Mouse (Mus musculus): ENCODE measurements at regions not wholly inside any gene's neighbourhood (a gene's known extent, or its start where the extent isn't known, plus 50 kb on each side); places are given as distances from the start of the nearest gene placed in this dataset.

GRCm38 (mm10) chr13:70015183-70015582 is 213.0 kb downstream of the Med10 start:
- H3K36me3 ChIP-seq: no peaks in the 10 kb centered on the region
- H3K4me1 ChIP-seq: no peaks in the 10 kb centered on the region
- H3K9me3 ChIP-seq (replicated peaks): no peaks in the 10 kb centered on the region
- no peak overlapping the region for H3K27ac ChIP-seq (replicated peaks)
- 37% methylated on average over 4 of the region's 4 CpGs for WGBS
- ATAC-seq (ENCODE audit: low FRiP score): no peak
- H3K4me2 ChIP-seq: no peak overlapping the region
- H3K27me3 ChIP-seq (replicated peaks): no peaks in the 10 kb centered on the region
- no peak overlapping the region for H3K9ac ChIP-seq (replicated peaks)
- H3K4me3 ChIP-seq (replicated peaks): no peak overlapping the region

GRCm38 (mm10) chr13:70017535-70017934 is 215.3 kb downstream of the Med10 start:
- H3K9me3 ChIP-seq (replicated peaks): no peaks in the 10 kb centered on the region
- 83% methylated on average over 5 of the region's 5 CpGs for whole genome bisulfite sequencing
- H3K4me3 ChIP-seq (replicated peaks): no peak overlapping the region
- H3K4me2 ChIP-seq: no peak overlapping the region
- H3K27ac ChIP-seq (replicated peaks): no peak overlapping the region
- ATAC-seq (ENCODE audit: low FRiP score): no peak
- no peaks in the 10 kb centered on the region for H3K36me3 ChIP-seq
- H3K9ac ChIP-seq (replicated peaks): no peak overlapping the region
- no peaks in the 10 kb centered on the region for H3K4me1 ChIP-seq
- no peaks in the 10 kb centered on the region for H3K27me3 ChIP-seq (replicated peaks)

- 11% methylated on average over 7 of the region's 7 CpGs for WGBS
- no peak overlapping the region for H3K27ac ChIP-seq (replicated peaks)
- no peak for ATAC-seq (ENCODE audit: low FRiP score)
These were observed 218.0 kb downstream of the Med10 start for GRCm38 (mm10) chr13:70019999-70020838.

GRCm38 (mm10) chr13:70033249-70033648 is 231.1 kb downstream of the Med10 start:
- ATAC-seq (ENCODE audit: low FRiP score): no peak
- Histone ChIP-seq H3K27me3 (replicated peaks) (no peaks in the 10 kb centered on the region), H3K36me3 (no peaks in the 10 kb centered on the region), H3K9me3 (replicated peaks) (no peaks in the 10 kb centered on the region), H3K9ac (replicated peaks) (no peak overlapping the region), H3K4me1 (peaks cover 5% of the 10 kb centered on the region), H3K4me3 (replicated peaks) (no peak overlapping the region), H3K4me2 (no peak overlapping the region), H3K27ac (replicated peaks) (no peak overlapping the region)
- WGBS: 70% methylated on average over 6 of the region's 6 CpGs

More at GRCm38 (mm10) chr13:70019999-70020838, 218.0 kb downstream of the Med10 start:
- Histone ChIP-seq H3K27me3 (replicated peaks) (no peaks in the 10 kb centered on the region), H3K9ac (replicated peaks) (no peak overlapping the region), H3K9me3 (replicated peaks) (no peaks in the 10 kb centered on the region), H3K4me2 (no peak overlapping the region), H3K4me3 (replicated peaks) (no peak overlapping the region), H3K36me3 (no peaks in the 10 kb centered on the region), H3K4me1 (no peaks in the 10 kb centered on the region)

GRCm38 (mm10) chr13:70033763-70034162 is 231.6 kb downstream of the Med10 start:
- H3K4me1 ChIP-seq: peaks cover 10% of the 10 kb centered on the region
- 46% methylated on average over 4 of the region's 4 CpGs for WGBS
- no peak overlapping the region for H3K27ac ChIP-seq (replicated peaks)
- H3K9ac ChIP-seq (replicated peaks): no peak overlapping the region
- H3K27me3 ChIP-seq (replicated peaks): no peaks in the 10 kb centered on the region
- H3K9me3 ChIP-seq (replicated peaks): no peaks in the 10 kb centered on the region
- H3K36me3 ChIP-seq: no peaks in the 10 kb centered on the region
- ATAC-seq (ENCODE audit: low FRiP score): no peak
- no peak overlapping the region for H3K4me2 ChIP-seq
- H3K4me3 ChIP-seq (replicated peaks): no peak overlapping the region

GRCm38 (mm10) chr13:70037985-70038667 is 235.9 kb downstream of the Med10 start:
- ATAC-seq (ENCODE audit: low FRiP score): peak; percentile 61; the same call in 1 of the 2 replicates
- no peak overlapping the region for H3K9ac ChIP-seq (replicated peaks)
- no peak overlapping the region; the same call in 1 of the 2 replicates for H3K4me2 ChIP-seq
- H3K27ac ChIP-seq (replicated peaks): peak overlapping the region; percentile 46; the same call in 1 of the 2 replicates
- 17% methylated on average over 11 of the region's 11 CpGs for WGBS
- H3K27me3 ChIP-seq (replicated peaks): no peaks in the 10 kb centered on the region
- H3K36me3 ChIP-seq: no peaks in the 10 kb centered on the region
- H3K4me3 ChIP-seq (replicated peaks): no peak overlapping the region
- no peaks in the 10 kb centered on the region for H3K9me3 ChIP-seq (replicated peaks)
- peaks cover 10% of the 10 kb centered on the region for H3K4me1 ChIP-seq

- Histone ChIP-seq H3K4me1 (peaks cover 5% of the 10 kb centered on the region; the same call in 1 of the 2 replicates), H3K4me2 (no peak overlapping the region), H3K27me3 (replicated peaks) (no peaks in the 10 kb centered on the region), H3K4me3 (replicated peaks) (no peak overlapping the region), H3K36me3 (no peaks in the 10 kb centered on the region), H3K9me3 (replicated peaks) (no peaks in the 10 kb centered on the region), H3K27ac (replicated peaks) (no peak overlapping the region), H3K9ac (replicated peaks) (no peak overlapping the region)
- WGBS: 31% methylated on average over 9 of the region's 9 CpGs
- no peak for ATAC-seq (ENCODE audit: low FRiP score)
These were observed 255.7 kb downstream of the Med10 start for GRCm38 (mm10) chr13:70057920-70058319.

GRCm38 (mm10) chr13:70061363-70061945 is 259.3 kb downstream of the Med10 start:
- no peak overlapping the region for H3K4me2 ChIP-seq
- no peak overlapping the region for H3K27ac ChIP-seq (replicated peaks)
- peaks cover 5% of the 10 kb centered on the region; the same call in 1 of the 2 replicates for H3K4me1 ChIP-seq
- peak; percentile 16; the same call in 1 of the 2 replicates for ATAC-seq (ENCODE audit: low FRiP score)
- no peak overlapping the region for H3K9ac ChIP-seq (replicated peaks)
- H3K9me3 ChIP-seq (replicated peaks): no peaks in the 10 kb centered on the region
- 70% methylated on average over 13 of the region's 13 CpGs for whole genome bisulfite sequencing
- H3K27me3 ChIP-seq (replicated peaks): no peaks in the 10 kb centered on the region
- H3K36me3 ChIP-seq: no peaks in the 10 kb centered on the region
- H3K4me3 ChIP-seq (replicated peaks): no peak overlapping the region

GRCm38 (mm10) chr13:70073655-70074054 is 271.5 kb downstream of the Med10 start:
- Histone ChIP-seq H3K27ac (replicated peaks) (no peak overlapping the region), H3K9me3 (replicated peaks) (no peaks in the 10 kb centered on the region), H3K9ac (replicated peaks) (no peak overlapping the region), H3K36me3 (no peaks in the 10 kb centered on the region), H3K4me2 (no peak overlapping the region), H3K4me1 (no peaks in the 10 kb centered on the region), H3K4me3 (replicated peaks) (no peak overlapping the region), H3K27me3 (replicated peaks) (no peaks in the 10 kb centered on the region)
- ATAC-seq (ENCODE audit: low FRiP score): no peak
- WGBS: 90% methylated on average over 6 of the region's 6 CpGs

GRCm38 (mm10) chr13:70075353-70075752 is 273.2 kb downstream of the Med10 start:
- H3K4me1 ChIP-seq: peaks cover under 1% of the 10 kb centered on the region
- H3K36me3 ChIP-seq: no peaks in the 10 kb centered on the region
- ATAC-seq (ENCODE audit: low FRiP score): no peak
- no peak overlapping the region for H3K27ac ChIP-seq (replicated peaks)
- WGBS: 60% methylated on average over 4 of the region's 4 CpGs
- no peak overlapping the region for H3K4me3 ChIP-seq (replicated peaks)
- H3K27me3 ChIP-seq (replicated peaks): no peaks in the 10 kb centered on the region
- no peak overlapping the region for H3K9ac ChIP-seq (replicated peaks)
- H3K9me3 ChIP-seq (replicated peaks): no peaks in the 10 kb centered on the region
- H3K4me2 ChIP-seq: no peak overlapping the region

- ATAC-seq (ENCODE audit: low FRiP score): no peak
- H3K27me3 ChIP-seq (replicated peaks): no peaks in the 10 kb centered on the region
- peaks cover 14% of the 10 kb centered on the region for H3K4me1 ChIP-seq
- WGBS: 74% methylated on average over 4 of the region's 4 CpGs
- H3K36me3 ChIP-seq: no peaks in the 10 kb centered on the region
- H3K9ac ChIP-seq (replicated peaks): no peak overlapping the region
- peak overlapping the region; percentile 45 for H3K27ac ChIP-seq (replicated peaks)
- no peaks in the 10 kb centered on the region for H3K9me3 ChIP-seq (replicated peaks)
- no peak overlapping the region for H3K4me3 ChIP-seq (replicated peaks)
- H3K4me2 ChIP-seq: no peak overlapping the region
These were observed 278.9 kb downstream of the Med10 start for GRCm38 (mm10) chr13:70081108-70081507.
